Comparison of ENCODE assay signal across 20 mouse cellular contexts in genomic region chr2:172903523-172903922, GRCm38 (mm10). TPM values are rescaled to one million over a fixed set of nuclear protein-coding genes. Genes with fewer than 3 reads are reported as not detected.
DNase-seq lines count a peak whose midpoint lies in the region; ATAC-seq and TF ChIP-seq lines count a peak whose summit lies in the region.
"Had no signal": no experiment of that assay in that cellular context is flagged by ENCODE, and none has a peak within 500 bp of the region (broad histone marks: within the 10 kb centered on the region; RNA-seq: fewer than 3 reads in every experiment).

No protein-coding gene starts in this region.

- H3K9me3 ChIP-seq in heart, embryonic 10.5 days: no peaks in the 10 kb centered on the region
- H3K9me3 ChIP-seq in heart, embryonic 12.5 days (replicated peaks): peaks cover 4% of the 10 kb centered on the region
- no peaks in the 10 kb centered on the region for H3K9me3 ChIP-seq in intestine, postnatal 0 days (ENCODE audit: control insufficient read depth)
- peaks cover 3% of the 10 kb centered on the region; the same call in 1 of the 2 replicates for H3K9me3 ChIP-seq in kidney, embryonic 16.5 days (ENCODE audit: low read length)
- peaks cover 5% of the 10 kb centered on the region; the same call in 1 of the 2 replicates for H3K9me3 ChIP-seq in limb, embryonic 13.5 days
- H3K9me3 ChIP-seq: liver, embryonic 15.5 days; lung, embryonic 15.5 days; midbrain, embryonic 15.5 days had no signal

- ATAC-seq in heart, embryonic 12.5 days (ENCODE audit: insufficient number of reproducible peaks, low FRiP score): no peak
- peak; percentile 23; the same call in 1 of the 2 replicates for ATAC-seq in intestine, postnatal 0 days
- ATAC-seq in kidney, embryonic 16.5 days (ENCODE audit: low FRiP score, low TSS enrichment): no peak
- no peak for ATAC-seq in limb, embryonic 13.5 days (ENCODE audit: low FRiP score, low read depth)
- no peak for ATAC-seq in cerebellum, adult (ENCODE audit: insufficient number of reproducible peaks, low FRiP score, low TSS enrichment)
- ATAC-seq in megakaryocyte, adult 5-6 weeks (ENCODE audit: poor library complexity, severe bottlenecking): no peak
- ATAC-seq: forebrain, embryonic 14.5 days; midbrain, embryonic 15.5 days had no signal

- no peak overlapping the region for H3K4me3 ChIP-seq in heart, embryonic 10.5 days
- no peak overlapping the region for H3K4me3 ChIP-seq in heart, embryonic 12.5 days
- no peak overlapping the region for H3K4me3 ChIP-seq in intestine, postnatal 0 days (ENCODE audit: low read depth, low read length)
- no peak overlapping the region for H3K4me3 ChIP-seq in kidney, embryonic 16.5 days (ENCODE audit: low read length)
- no peak overlapping the region for H3K4me3 ChIP-seq in limb, embryonic 13.5 days
- H3K4me3 ChIP-seq: left cerebral cortex, adult 2 months; liver, embryonic 15.5 days; lung, embryonic 15.5 days; midbrain, embryonic 15.5 days; neural tube, embryonic 12.5 days had no signal

- no peaks in the 10 kb centered on the region for H3K27me3 ChIP-seq in heart, embryonic 10.5 days (ENCODE audit: insufficient read depth, poor library complexity, severe bottlenecking)
- no peaks in the 10 kb centered on the region for H3K27me3 ChIP-seq in heart, embryonic 12.5 days (replicated peaks)
- no peaks in the 10 kb centered on the region for H3K27me3 ChIP-seq in intestine, postnatal 0 days (replicated peaks; ENCODE audit: control insufficient read depth, insufficient read depth, low read length)
- H3K27me3 ChIP-seq in kidney, embryonic 16.5 days (ENCODE audit: insufficient read depth, low read length): no peaks in the 10 kb centered on the region
- H3K27me3 ChIP-seq in limb, embryonic 13.5 days: no peaks in the 10 kb centered on the region
- H3K27me3 ChIP-seq: liver, embryonic 15.5 days; lung, embryonic 15.5 days; midbrain, embryonic 15.5 days; neural tube, embryonic 12.5 days had no signal

- no peak overlapping the region for H3K9ac ChIP-seq in heart, embryonic 12.5 days
- no peak overlapping the region for H3K9ac ChIP-seq in intestine, postnatal 0 days (ENCODE audit: low read depth, low read length)
- no peak overlapping the region for H3K9ac ChIP-seq in kidney, embryonic 16.5 days (replicated peaks; ENCODE audit: low read length)
- no peak overlapping the region for H3K9ac ChIP-seq in limb, embryonic 13.5 days
- H3K9ac ChIP-seq: liver, embryonic 15.5 days; lung, embryonic 15.5 days; midbrain, embryonic 15.5 days; neural tube, embryonic 12.5 days had no signal

- no peak overlapping the region for H3K4me2 ChIP-seq in heart, embryonic 12.5 days
- H3K4me2 ChIP-seq in intestine, postnatal 0 days (replicated peaks; ENCODE audit: low read depth): no peak overlapping the region
- no peak overlapping the region for H3K4me2 ChIP-seq in kidney, embryonic 16.5 days (replicated peaks; ENCODE audit: low read depth, low read length)
- no peak overlapping the region for H3K4me2 ChIP-seq in limb, embryonic 13.5 days (replicated peaks)
- H3K4me2 ChIP-seq: liver, embryonic 15.5 days; lung, embryonic 15.5 days; midbrain, embryonic 15.5 days; neural tube, embryonic 12.5 days had no signal

- 84% methylated on average over 8 of the region's 8 CpGs for WGBS in heart, embryonic 10.5 days
- 69% methylated on average over 8 of the region's 8 CpGs for WGBS in heart, embryonic 12.5 days
- 47% methylated on average over 8 of the region's 8 CpGs for WGBS in intestine, postnatal 0 days
- 68% methylated on average over 8 of the region's 8 CpGs for WGBS in kidney, embryonic 16.5 days
- WGBS in limb, embryonic 13.5 days: 64% methylated on average over 8 of the region's 8 CpGs

- H3K27ac ChIP-seq in heart, embryonic 10.5 days: peak overlapping the region; percentile 50; the same call in 1 of the 2 replicates
- H3K27ac ChIP-seq in heart, embryonic 12.5 days (ENCODE audit: poor library complexity, severe bottlenecking): no peak overlapping the region
- H3K27ac ChIP-seq in intestine, postnatal 0 days (ENCODE audit: low read depth, low read length): peak overlapping the region; percentile 83
- H3K27ac ChIP-seq in kidney, embryonic 16.5 days (ENCODE audit: low read length): peak overlapping the region; percentile 25; the same call in 1 of the 2 replicates
- peak overlapping the region; percentile 16; the same call in 1 of the 2 replicates for H3K27ac ChIP-seq in limb, embryonic 13.5 days
- H3K27ac ChIP-seq: left cerebral cortex, adult 2 months; liver, embryonic 15.5 days; lung, embryonic 15.5 days; midbrain, embryonic 15.5 days; neural tube, embryonic 12.5 days had no signal

- peaks cover 20% of the 10 kb centered on the region for H3K36me3 ChIP-seq in heart, embryonic 10.5 days
- peaks cover 9% of the 10 kb centered on the region for H3K36me3 ChIP-seq in heart, embryonic 12.5 days
- H3K36me3 ChIP-seq in intestine, postnatal 0 days (ENCODE audit: control insufficient read depth, insufficient read depth): no peaks in the 10 kb centered on the region
- H3K36me3 ChIP-seq in kidney, embryonic 16.5 days (ENCODE audit: insufficient read depth, low read length): peaks cover 7% of the 10 kb centered on the region; the same call in 1 of the 2 replicates
- peaks cover 22% of the 10 kb centered on the region for H3K36me3 ChIP-seq in limb, embryonic 13.5 days
- H3K36me3 ChIP-seq: liver, embryonic 15.5 days; lung, embryonic 15.5 days; midbrain, embryonic 15.5 days; neural tube, embryonic 12.5 days had no signal

- H3K4me1 ChIP-seq in heart, embryonic 10.5 days: peaks cover 78% of the 10 kb centered on the region
- peaks cover 78% of the 10 kb centered on the region for H3K4me1 ChIP-seq in heart, embryonic 12.5 days (replicated peaks)
- peaks cover 15% of the 10 kb centered on the region for H3K4me1 ChIP-seq in intestine, postnatal 0 days (replicated peaks; ENCODE audit: control insufficient read depth, insufficient read depth, low read length)
- H3K4me1 ChIP-seq in kidney, embryonic 16.5 days (ENCODE audit: insufficient read depth, low read length): peaks cover 49% of the 10 kb centered on the region
- H3K4me1 ChIP-seq in limb, embryonic 13.5 days: peaks cover 60% of the 10 kb centered on the region
- H3K4me1 ChIP-seq: lung, embryonic 15.5 days; midbrain, embryonic 15.5 days had no signal

- no peak for TF ChIP-seq CTCF in intestine, postnatal 0 days (IDR thresholded peaks at IDR 0.05; ENCODE audit: low read depth)

- DNase-seq in heart, embryonic 10.5 days (ENCODE audit: low spot score): no peak
- no peak for DNase-seq in urinary bladder, postnatal 4 days (ENCODE audit: low spot score in 2 of 2)
- DNase-seq: adrenal gland, postnatal 14 days; cerebellum, adult 8-10 months; cerebellum, postnatal 36 days; heart, postnatal 10 days; left cerebral cortex, postnatal 4 days; lung, postnatal 4 days had no signal

RNA-seq across cellular contexts. Expression of gene Bmp7, which starts 36.6 kb away (rescaled TPM):
- polyA plus RNA-seq in heart, embryonic 10.5 days (2016; fragmentation: Nextera tagmentation; extraction: Ambion mirVana): 49.5 and 70.0 TPM in 2 replicates
- polyA plus RNA-seq in heart, embryonic 12.5 days (2016; fragmentation: Nextera tagmentation; extraction: Ambion mirVana): 67.2 and 70.8 TPM in 2 replicates
- 37.6 and 41.1 TPM in 2 replicates for polyA plus RNA-seq in intestine, postnatal 0 days (2015; fragmentation: Nextera tagmentation; extraction: Ambion mirVana)
- 39.8 and 49.7 TPM in 2 replicates for polyA plus RNA-seq in kidney, embryonic 16.5 days (2015; fragmentation: Nextera tagmentation; extraction: Ambion mirVana)
- 32.5 and 33.7 TPM in 2 replicates for polyA plus RNA-seq in limb, embryonic 13.5 days (2015; fragmentation: Nextera tagmentation; extraction: Ambion mirVana)
- total RNA-seq in megakaryocyte, adult 5-6 weeks (2015): 0.43 TPM in 1 of 2 replicates, not detected in the other
- total RNA-seq in megakaryocyte, adult 5-6 weeks (2017): 0.04 and 0.37 TPM in 2 replicates
